Mouse (Mus musculus) neural tube, embryonic 12.5 days (tissue): Measurements from ENCODE around the gene Pxmp4. TPM values are rescaled to one million over a fixed set of nuclear protein-coding genes. Genes with fewer than 3 reads are reported as not detected.

Experiments
- ATAC-seq: fragments of 200-750 bp; cut with Nextera tagmentation; 2 replicates; pipeline ENCODE4 v1.8.0; 2017; ENCODE audit warnings: low read depth, mild to moderate bottlenecking, moderate TSS enrichment, moderate library complexity; ENCODE audit not compliant: low FRiP score
- H3K27ac ChIP-seq: fragments of 300-500 bp; sonication (generic); 2 replicates; pipeline ENCODE4 v1.5.1; 2016
- H3K27me3 ChIP-seq: fragments of 300-500 bp; sonication (generic); replicated peaks from 2 replicates; pipeline ENCODE4 v1.6.1; 2016; ENCODE audit warnings: mild to moderate bottlenecking
- H3K36me3 ChIP-seq: fragments of 300-500 bp; sonication (generic); 2 replicates; pipeline ENCODE4 v1.6.1; 2016; ENCODE audit warnings: mild to moderate bottlenecking
- H3K4me1 ChIP-seq: fragments of 300-500 bp; sonication (generic); 2 replicates; pipeline ENCODE4 v1.6.1; 2016
- H3K4me2 ChIP-seq: fragments of 300-500 bp; sonication (generic); replicated peaks from 2 replicates; pipeline ENCODE4 v1.6.1; 2016; ENCODE audit warnings: mild to moderate bottlenecking
- H3K4me3 ChIP-seq: fragments of 300-500 bp; sonication (generic); 2 replicates; pipeline ENCODE4 v1.5.1; 2016
- H3K9ac ChIP-seq: fragments of 300-500 bp; sonication (generic); 2 replicates; pipeline ENCODE4 v1.6.1; 2016; ENCODE audit warnings: mild to moderate bottlenecking
- H3K9me3 ChIP-seq: fragments of 300-500 bp; sonication (generic); 2 replicates; pipeline ENCODE4 v1.6.1; 2016; ENCODE audit warnings: mild to moderate bottlenecking
- WGBS: fragments of 180-500 bp; shearing (Covaris S2); methylation state at CpG from one replicate; pipeline ENCODE4 v1.1.7; 2016; 5-methylcytosine and 5-hydroxymethylcytosine counted together
- polyA plus RNA-seq: library from polyadenylated mRNA; unstranded; fragments of >200 nt; fragmentation: Nextera tagmentation; extraction: Ambion mirVana; gene quantifications from 2 replicates; pipeline ENCODE4 v1.2.1, GENCODE M21; 2016

The Pxmp4 gene
- polyA plus RNA-seq, 1 experiment from 2014 or later = 16.5 TPM

- Histone ChIP-seq H3K27ac (no peak overlapping the region), H3K4me3 (0 out of 2 replicates have a peak overlapping the region, but pooled peaks have one; percentile 8), H3K9ac (no peak overlapping the region), H3K9me3 (no peaks in the 10 kb centered on the region), H3K4me2 (peak overlapping the region; percentile 76), H3K36me3 (no peaks in the 10 kb centered on the region), H3K27me3 (no peaks in the 10 kb centered on the region), H3K4me1 (peaks cover 6% of the 10 kb centered on the region)
- no peak for ATAC-seq
- 40% methylated on average over 7 of the region's 7 CpGs for WGBS
Observed at GRCm38 (mm10) chr2:154604156-154604555, 648 bp upstream of the Pxmp4 start.

DNA sequence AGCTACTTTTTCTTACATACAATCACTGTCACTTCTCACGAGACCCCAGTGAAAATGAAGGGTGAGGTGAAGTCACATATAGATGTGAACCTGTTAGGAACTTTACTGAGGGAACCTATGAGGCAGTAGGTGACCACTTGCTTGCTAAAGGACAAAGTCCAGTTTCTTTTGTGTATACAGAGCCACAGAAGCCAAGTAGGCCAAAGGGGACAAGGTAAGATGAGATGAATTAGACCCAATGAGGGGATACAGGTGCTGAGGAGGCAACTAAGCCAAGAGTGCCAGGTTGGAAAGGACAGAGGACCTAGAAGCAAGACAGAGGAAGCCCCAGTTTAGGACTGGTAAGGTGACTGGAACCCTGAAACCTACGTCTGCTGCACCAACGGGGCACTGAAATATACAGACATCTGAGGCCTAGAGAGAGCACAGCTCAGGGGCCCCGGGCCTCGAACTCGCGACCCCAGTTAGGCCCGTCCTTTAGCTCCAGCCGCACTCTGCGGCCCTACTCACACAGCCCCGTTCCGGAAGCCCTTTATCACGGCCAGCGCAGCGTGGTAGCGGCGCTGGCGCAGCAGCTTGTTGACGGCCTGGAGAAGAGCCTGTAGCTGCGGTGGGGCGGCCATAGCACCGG lies 386 bp downstream of the Pxmp4 start:
- peak overlapping the region; percentile 75 for H3K9ac ChIP-seq
- no peak overlapping the region for H3K27ac ChIP-seq
- no peaks in the 10 kb centered on the region for H3K27me3 ChIP-seq
- no peaks in the 10 kb centered on the region for H3K36me3 ChIP-seq
- ATAC-seq = no peak
- peak overlapping the region; percentile 72 for H3K4me3 ChIP-seq
- peaks cover 6% of the 10 kb centered on the region for H3K4me1 ChIP-seq
- peak overlapping the region; percentile 76 for H3K4me2 ChIP-seq
- no peaks in the 10 kb centered on the region for H3K9me3 ChIP-seq
- 17% methylated on average over 22 of the region's 22 CpGs for WGBS

DNA sequence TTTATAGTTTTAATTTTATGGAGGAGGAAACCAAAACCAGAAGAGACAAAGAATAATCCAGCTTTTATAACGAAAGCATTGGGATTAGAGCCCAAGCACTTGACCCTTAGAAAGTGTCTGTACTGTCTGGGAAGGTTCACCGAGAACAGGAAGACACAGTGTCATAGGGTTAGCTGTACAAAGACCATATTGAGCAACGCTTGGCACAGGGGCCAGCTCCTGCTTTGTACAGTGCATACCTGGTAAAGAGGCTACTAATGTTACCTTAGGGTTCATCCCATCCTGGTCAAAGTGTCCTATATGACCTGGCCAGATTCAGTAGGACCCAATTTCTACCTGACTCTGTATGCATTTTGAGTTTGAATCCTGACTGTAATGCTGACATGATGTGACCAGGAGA lies 2.2 kb downstream of the Pxmp4 start:
- Histone ChIP-seq H3K4me3 (no peak overlapping the region), H3K4me1 (peaks cover 6% of the 10 kb centered on the region), H3K36me3 (no peaks in the 10 kb centered on the region), H3K27ac (no peak overlapping the region), H3K9me3 (no peaks in the 10 kb centered on the region), H3K4me2 (no peak overlapping the region), H3K27me3 (no peaks in the 10 kb centered on the region), H3K9ac (no peak overlapping the region)
- WGBS = 70% methylated on average over 3 of the region's 3 CpGs
- ATAC-seq = no peak

GRCm38 (mm10) chr2:154600586-154600985 lies 2.9 kb downstream of the Pxmp4 start:
- Histone ChIP-seq H3K9ac (no peak overlapping the region), H3K4me2 (no peak overlapping the region), H3K27me3 (no peaks in the 10 kb centered on the region), H3K36me3 (no peaks in the 10 kb centered on the region), H3K9me3 (no peaks in the 10 kb centered on the region), H3K4me1 (peaks cover 6% of the 10 kb centered on the region), H3K4me3 (no peak overlapping the region), H3K27ac (no peak overlapping the region)
- 67% methylated on average over 6 of the region's 6 CpGs for WGBS
- ATAC-seq = no peak

GRCm38 (mm10) chr2:154597399-154597798 lies 6.1 kb downstream of the Pxmp4 start:
- H3K4me1 ChIP-seq = no peaks in the 10 kb centered on the region
- 91% methylated on average over 3 of the region's 3 CpGs for WGBS
- no peak overlapping the region for H3K27ac ChIP-seq
- no peak overlapping the region for H3K4me3 ChIP-seq
- no peak overlapping the region for H3K9ac ChIP-seq
- no peak for ATAC-seq
- peaks cover 4% of the 10 kb centered on the region; the same call in 1 of the 2 replicates for H3K36me3 ChIP-seq
- no peaks in the 10 kb centered on the region for H3K9me3 ChIP-seq
- no peak overlapping the region for H3K4me2 ChIP-seq
- H3K27me3 ChIP-seq = no peaks in the 10 kb centered on the region

DNA sequence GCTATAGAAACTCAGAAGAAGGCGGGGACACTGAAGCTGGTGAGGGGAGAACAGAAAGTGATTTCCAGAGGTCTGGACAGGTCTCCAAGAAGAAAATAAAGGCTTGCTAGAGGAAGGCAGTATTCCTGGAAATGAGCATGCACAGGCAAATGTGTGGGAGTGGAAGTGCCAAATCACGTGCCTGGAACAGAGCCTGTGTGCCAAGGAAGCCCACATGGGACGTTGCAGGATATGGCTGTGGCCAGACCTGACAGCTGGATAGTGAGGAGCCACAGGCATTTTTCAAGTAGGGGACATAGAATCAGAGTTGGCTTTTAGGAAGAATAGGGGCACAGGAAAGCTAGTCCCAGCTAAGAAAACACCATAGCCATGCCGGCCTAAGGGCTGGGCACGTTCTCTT lies 7.7 kb downstream of the Pxmp4 start:
- no peak for ATAC-seq
- Histone ChIP-seq H3K4me3 (no peak overlapping the region), H3K4me2 (no peak overlapping the region), H3K27ac (no peak overlapping the region), H3K9ac (no peak overlapping the region), H3K36me3 (peaks cover 4% of the 10 kb centered on the region; the same call in 1 of the 2 replicates), H3K4me1 (no peaks in the 10 kb centered on the region), H3K9me3 (no peaks in the 10 kb centered on the region), H3K27me3 (no peaks in the 10 kb centered on the region)
- 84% methylated on average over 5 of the region's 5 CpGs for WGBS

- H3K4me1 ChIP-seq = no peaks in the 10 kb centered on the region
- no peak overlapping the region for H3K9ac ChIP-seq
- peaks cover 4% of the 10 kb centered on the region; the same call in 1 of the 2 replicates for H3K36me3 ChIP-seq
- H3K4me2 ChIP-seq = no peak overlapping the region
- H3K27ac ChIP-seq = no peak overlapping the region
- ATAC-seq = no peak
- 70% methylated on average over 3 of the region's 3 CpGs for WGBS
- H3K27me3 ChIP-seq = no peaks in the 10 kb centered on the region
- no peaks in the 10 kb centered on the region for H3K9me3 ChIP-seq
- H3K4me3 ChIP-seq = no peak overlapping the region
Observed at GRCm38 (mm10) chr2:154593025-154593424, 10.5 kb downstream of the Pxmp4 start.

DNA sequence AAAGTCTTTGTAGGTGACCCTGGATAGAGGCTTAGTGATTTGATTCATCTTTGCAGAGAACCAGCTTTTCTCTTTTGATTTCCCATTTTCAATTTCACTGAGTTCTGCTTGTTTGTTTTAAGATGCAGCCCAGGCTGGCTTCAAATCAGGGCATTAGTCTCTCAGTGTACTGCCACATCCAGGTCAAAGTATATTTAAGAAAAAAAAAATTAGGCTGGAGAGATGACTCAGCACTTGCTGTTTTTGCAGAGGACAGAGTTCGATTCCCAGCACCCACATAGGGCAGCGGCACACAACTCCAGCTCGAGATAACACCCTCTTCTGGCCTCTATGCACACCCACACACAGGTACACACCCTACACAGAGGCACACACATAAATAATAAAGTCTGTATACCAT lies 12.3 kb downstream of the Pxmp4 start:
- no peaks in the 10 kb centered on the region for H3K27me3 ChIP-seq
- WGBS = 84% methylated on average over 3 of the region's 3 CpGs
- no peaks in the 10 kb centered on the region for H3K4me1 ChIP-seq
- ATAC-seq = no peak
- no peak overlapping the region for H3K27ac ChIP-seq
- no peak overlapping the region for H3K9ac ChIP-seq
- H3K4me3 ChIP-seq = no peak overlapping the region
- H3K36me3 ChIP-seq = peaks cover 10% of the 10 kb centered on the region; the same call in 1 of the 2 replicates
- H3K9me3 ChIP-seq = no peaks in the 10 kb centered on the region
- no peak overlapping the region for H3K4me2 ChIP-seq

DNA sequence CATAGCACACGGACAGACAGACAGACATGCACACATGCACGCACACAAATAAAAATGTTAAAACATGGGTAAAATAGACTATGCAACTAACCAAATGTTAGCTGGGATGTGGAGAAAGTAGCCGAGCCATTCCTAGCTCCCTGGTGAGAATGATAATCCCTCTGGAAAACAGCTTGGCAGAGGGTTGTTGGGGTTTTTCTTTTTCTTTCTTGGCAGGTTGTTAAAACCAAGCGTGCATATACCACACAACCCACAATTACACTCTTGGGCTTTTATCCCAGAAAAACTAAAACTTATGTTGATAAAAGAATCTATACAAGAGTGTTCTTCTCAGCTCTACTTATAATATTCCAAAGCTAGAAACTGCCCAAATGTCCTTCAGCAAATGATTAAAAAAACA lies 14.5 kb downstream of the Pxmp4 start:
- Histone ChIP-seq H3K27me3 (no peaks in the 10 kb centered on the region), H3K4me3 (no peak overlapping the region), H3K4me2 (no peak overlapping the region), H3K36me3 (peaks cover 10% of the 10 kb centered on the region; the same call in 1 of the 2 replicates), H3K9me3 (no peaks in the 10 kb centered on the region), H3K4me1 (peaks cover 11% of the 10 kb centered on the region), H3K9ac (no peak overlapping the region), H3K27ac (no peak overlapping the region)
- 87% methylated on average over 4 of the region's 4 CpGs for WGBS
- ATAC-seq = no peak

DNA sequence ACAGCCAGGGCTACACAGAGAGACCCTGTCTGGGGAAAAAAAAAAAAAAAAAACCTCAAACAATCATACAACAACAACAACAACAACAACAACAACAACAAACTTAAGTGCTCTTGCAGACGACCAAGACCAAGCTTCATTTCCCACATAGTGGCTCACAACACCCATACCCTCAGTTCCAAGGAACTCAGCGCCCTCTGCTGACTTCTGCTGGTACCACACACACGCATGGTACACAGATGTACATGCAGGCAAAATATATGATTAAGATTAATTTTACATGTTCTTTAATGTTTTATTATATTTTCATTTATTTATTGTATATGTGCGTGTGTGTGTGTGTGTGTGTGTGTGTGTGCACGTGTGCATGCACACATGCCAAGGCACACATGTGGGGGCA lies 17.1 kb downstream of the Pxmp4 start:
- no peak overlapping the region for H3K9ac ChIP-seq
- no peak for ATAC-seq
- H3K4me3 ChIP-seq = no peak overlapping the region
- H3K4me1 ChIP-seq = peaks cover 15% of the 10 kb centered on the region
- 73% methylated on average over 5 of the region's 5 CpGs for WGBS
- H3K9me3 ChIP-seq = no peaks in the 10 kb centered on the region
- 0 out of 2 replicates have a peak, but pooled peaks cover 3% of the 10 kb centered on the region for H3K27me3 ChIP-seq
- 0 out of 2 replicates have a peak, but pooled peaks cover 6% of the 10 kb centered on the region for H3K36me3 ChIP-seq
- H3K4me2 ChIP-seq = no peak overlapping the region
- no peak overlapping the region for H3K27ac ChIP-seq

DNA sequence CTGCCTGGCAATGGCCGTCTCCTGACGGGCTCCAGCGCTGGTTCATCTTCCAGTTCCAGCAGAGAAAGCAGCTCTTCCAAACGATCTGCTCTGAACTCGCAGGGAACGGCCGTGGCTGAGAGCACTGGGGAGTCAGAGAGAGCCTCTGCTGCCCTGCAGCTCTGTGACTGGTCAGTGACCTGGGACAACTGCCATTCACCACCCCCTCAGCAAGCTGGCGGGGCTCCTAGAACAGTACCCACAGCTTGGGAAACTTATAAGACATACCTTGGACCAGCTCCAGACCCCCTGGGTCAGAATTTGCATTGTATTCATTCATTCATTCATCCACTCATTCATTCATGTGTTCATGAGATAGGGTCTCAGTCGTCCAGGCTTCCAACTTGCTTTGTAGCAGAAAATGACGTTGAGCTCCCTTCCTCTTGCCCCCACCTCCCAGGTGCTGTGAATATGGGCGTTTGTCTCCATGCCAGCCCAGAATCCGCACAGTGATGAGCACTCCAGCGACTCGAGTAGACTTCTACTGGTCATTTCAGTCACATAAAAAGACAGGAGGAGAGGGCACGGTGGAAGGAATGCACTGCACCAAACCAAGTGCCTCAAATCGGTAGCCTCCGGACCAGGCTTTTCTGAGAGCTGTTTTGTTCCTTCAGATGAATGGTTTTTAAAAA lies 18.4 kb downstream of the Pxmp4 start:
- Histone ChIP-seq H3K27me3 (0 out of 2 replicates have a peak, but pooled peaks cover 3% of the 10 kb centered on the region), H3K27ac (no peak overlapping the region), H3K9ac (no peak overlapping the region), H3K36me3 (0 out of 2 replicates have a peak, but pooled peaks cover 6% of the 10 kb centered on the region), H3K4me1 (peaks cover 15% of the 10 kb centered on the region), H3K4me2 (no peak overlapping the region), H3K4me3 (no peak overlapping the region), H3K9me3 (no peaks in the 10 kb centered on the region)
- 67% methylated on average over 17 of the region's 17 CpGs for WGBS
- ATAC-seq = no peak

GRCm38 (mm10) chr2:154583906-154584872 lies 19.3 kb downstream of the Pxmp4 start:
- 55% methylated on average over 15 of the region's 15 CpGs for WGBS
- peaks cover 15% of the 10 kb centered on the region for H3K4me1 ChIP-seq
- no peak overlapping the region for H3K4me2 ChIP-seq
- no peak overlapping the region for H3K9ac ChIP-seq
- peak overlapping the region; percentile 27; the same call in 1 of the 2 replicates for H3K27ac ChIP-seq
- 0 out of 2 replicates have a peak, but pooled peaks have one; percentile 42 for ATAC-seq
- 0 out of 2 replicates have a peak, but pooled peaks cover 6% of the 10 kb centered on the region for H3K36me3 ChIP-seq
- no peak overlapping the region for H3K4me3 ChIP-seq
- H3K9me3 ChIP-seq = no peaks in the 10 kb centered on the region
- H3K27me3 ChIP-seq = 0 out of 2 replicates have a peak, but pooled peaks cover 3% of the 10 kb centered on the region
